Mouse (Mus musculus): Measurements from ENCODE around the gene Arfgap1. TPM values are rescaled to one million over a fixed set of nuclear protein-coding genes. Genes with fewer than 3 reads are reported as not detected.

Arfgap1 gene
- total and polyA plus RNA-seq, 3 experiments = 50.5 to 57.1 TPM; not detected in 1

GRCm38 (mm10) chr2:180922739-180923138, 44.3 kb upstream of the Arfgap1 start:
- DNase-seq (ENCODE audit: low read depth, low spot score) = no peak
- Histone ChIP-seq H3K4me3 (ENCODE audit: control insufficient read depth in 1 of 2, insufficient read depth in 1 of 2, low read depth in 2 of 2, low read length in 2 of 2) (no peak overlapping the region), H3K9me3 (replicated peaks; ENCODE audit: insufficient read depth, low read length) (no peaks in the 10 kb centered on the region), H3K9ac (ENCODE audit: control insufficient read depth, low read depth, low read length, poor library complexity, severe bottlenecking) (no peak overlapping the region), H3K27me3 (ENCODE audit: control insufficient read depth in 1 of 2, insufficient read depth in 2 of 2, low read length in 2 of 2) (peaks cover 0 to 1% of the 10 kb centered on the region in 2 experiments; a peak in 1 of 4 replicates), H3K79me2 (ENCODE audit: control insufficient read depth, insufficient read depth, low read length, poor library complexity) (peaks cover 23% of the 10 kb centered on the region), H3K4me1 (ENCODE audit: control insufficient read depth in 1 of 2, insufficient read depth in 2 of 2, low read length in 2 of 2) (peaks cover 0 to 17% of the 10 kb centered on the region in 2 experiments; a peak in 2 of 4 replicates), H3K27ac (ENCODE audit: control insufficient read depth, low read depth, low read length) (no peak overlapping the region), H3K36me3 (ENCODE audit: control insufficient read depth in 1 of 2, insufficient read depth in 2 of 2, low read length in 2 of 2) (peaks cover 8 to 16% of the 10 kb centered on the region in 2 experiments; a peak in 3 of 4 replicates)
- TF ChIP-seq JUND (IDR thresholded peaks at IDR 0.05; ENCODE audit: low read depth, low read length) (no peak), TAL1 (IDR thresholded peaks at IDR 0.05; ENCODE audit: low read length) (no peak), CHD1 (IDR thresholded peaks at IDR 0.05; ENCODE audit: low read depth, low read length) (no peak), TBP (IDR thresholded peaks at IDR 0.05; ENCODE audit: low read depth, low read length) (no peak), POLR2AphosphoS2 (IDR thresholded peaks at IDR 0.05; ENCODE audit: low read length) (no peak), NELFE (IDR thresholded peaks at IDR 0.05; ENCODE audit: low read depth, low read length) (no peak), MAFK (IDR thresholded peaks at IDR 0.05; ENCODE audit: borderline replicate concordance, low read depth, low read length) (no peak), EP300 (IDR thresholded peaks at IDR 0.05; ENCODE audit: low read depth in 1 of 2, low read length in 2 of 2) (no peak), NRF1 (IDR thresholded peaks at IDR 0.05; ENCODE audit: insufficient read depth, low read depth, low read length, poor library complexity, severe bottlenecking) (no peak), USF1 (IDR thresholded peaks at IDR 0.05; ENCODE audit: low read depth, low read length) (no peak), MAZ (IDR thresholded peaks at IDR 0.05; ENCODE audit: low read depth, low read length) (no peak), MYC (IDR thresholded peaks at IDR 0.05; ENCODE audit: low read depth, low read length) (no peak)

- Histone ChIP-seq H3K79me2 (ENCODE audit: control insufficient read depth, insufficient read depth, low read length, poor library complexity) (peaks cover 5% of the 10 kb centered on the region), H3K4me1 (ENCODE audit: control insufficient read depth in 1 of 2, insufficient read depth in 2 of 2, low read length in 2 of 2) (peaks cover 0 to 5% of the 10 kb centered on the region in 2 experiments; a peak in 2 of 4 replicates), H3K9ac (ENCODE audit: control insufficient read depth, low read depth, low read length, poor library complexity, severe bottlenecking) (no peak overlapping the region), H3K27me3 (ENCODE audit: control insufficient read depth in 1 of 2, insufficient read depth in 2 of 2, low read length in 2 of 2) (peaks cover 3 to 4% of the 10 kb centered on the region in 2 experiments; a peak in 3 of 4 replicates), H3K9me3 (replicated peaks; ENCODE audit: insufficient read depth, low read length) (no peaks in the 10 kb centered on the region), H3K4me3 (ENCODE audit: control insufficient read depth in 1 of 2, insufficient read depth in 1 of 2, low read depth in 2 of 2, low read length in 2 of 2) (no peak overlapping the region), H3K36me3 (ENCODE audit: control insufficient read depth in 1 of 2, insufficient read depth in 2 of 2, low read length in 2 of 2) (peaks cover 0 to 3% of the 10 kb centered on the region in 2 experiments; a peak in 1 of 4 replicates), H3K27ac (ENCODE audit: control insufficient read depth, low read depth, low read length) (no peak overlapping the region)
- TF ChIP-seq RAD21 (IDR thresholded peaks at IDR 0.05; ENCODE audit: low read depth, low read length) (peak; percentile 81), MAFK (IDR thresholded peaks at IDR 0.05; ENCODE audit: borderline replicate concordance, low read depth, low read length) (no peak), CTCF (IDR thresholded peaks at IDR 0.05 in 2 of 3, conservative IDR thresholded peaks at IDR 0.05 in 1 of 3; ENCODE audit: control insufficient read depth in 1 of 3, insufficient read depth in 1 of 3, low read depth in 2 of 3, low read length in 3 of 3, poor library complexity in 1 of 3, severe bottlenecking in 1 of 3) (peak; percentile 80 to 97 (median 90)), ZC3H11A (IDR thresholded peaks at IDR 0.05; ENCODE audit: low read depth, low read length) (peak; percentile 58), RCOR1 (IDR thresholded peaks at IDR 0.05; ENCODE audit: low read depth, low read length) (no peak), SMC3 (IDR thresholded peaks at IDR 0.05; ENCODE audit: low read depth, low read length) (peak; percentile 72)
- DNase-seq (ENCODE audit: low read depth, low spot score) = peak; percentile 67
These were observed 41.8 kb upstream of the Arfgap1 start for GRCm38 (mm10) chr2:180925176-180925575.
